Mouse (Mus musculus) ES-E14 (cell line): ENCODE results near the gene Cyb561d1. TPM values are rescaled to one million over a fixed set of nuclear protein-coding genes. Genes with fewer than 3 reads are reported as not detected.

Source experiments
- DNase-seq: peaks from one replicate; pipeline ENCODE4 v3.0.0-alpha.2; 2013; ENCODE audit warnings: low read depth, low spot score
- H3K27ac ChIP-seq: 2 replicates; pipeline ENCODE4 v1.5.1; 2012; ENCODE audit warnings: low read depth, mild to moderate bottlenecking, low read length, moderate library complexity, mixed read lengths; ENCODE audit not compliant: poor library complexity, insufficient read depth, severe bottlenecking
- H3K36me3 ChIP-seq: 2 replicates; pipeline ENCODE4 v1.6.1; 2012; ENCODE audit warnings: mild to moderate bottlenecking, low read length, moderate library complexity, mixed read lengths; ENCODE audit not compliant: control insufficient read depth, poor library complexity, insufficient read depth, severe bottlenecking
- H3K4me1 ChIP-seq, 2 experiments: fragments of 150-350 bp in 1 of 2; sonication (generic) in 1 of 2; 2 replicates each; pipeline ENCODE4 v1.6.1; 2012; ENCODE audit warnings: low read length in 2 of 2, mild to moderate bottlenecking in 1 of 2, mixed read lengths in 1 of 2; ENCODE audit not compliant: control insufficient read depth in 2 of 2, insufficient read depth in 2 of 2, poor library complexity in 1 of 2
- H3K4me3 ChIP-seq, 2 experiments: fragments of 150-350 bp in 1 of 2; sonication (generic) in 1 of 2; 2 replicates each; pipeline ENCODE4 v1.5.1; 2012; ENCODE audit warnings: low read length in 2 of 2, low read depth in 1 of 2, mild to moderate bottlenecking in 1 of 2, mixed read lengths in 1 of 2; ENCODE audit not compliant: insufficient read depth in 1 of 2, poor library complexity in 1 of 2, severe bottlenecking in 1 of 2
- H3K9ac ChIP-seq: 2 replicates; pipeline ENCODE4 v1.6.1; 2012; ENCODE audit warnings: low read depth, mild to moderate bottlenecking, low read length, mixed read lengths; ENCODE audit not compliant: poor library complexity, insufficient read depth, severe bottlenecking
- H3K9me3 ChIP-seq: fragments of 150-350 bp; sonication (generic); 2 replicates; pipeline ENCODE4 v1.6.1; 2012; ENCODE audit warnings: low read depth, mild to moderate bottlenecking, low read length; ENCODE audit not compliant: control insufficient read depth, insufficient read depth
- CHD2 ChIP-seq: IDR thresholded peaks from 2 replicates; pipeline ENCODE4 v1.6.1; 2014; ENCODE audit warnings: mild to moderate bottlenecking, low read depth, low read length, inconsistent platforms
- HCFC1 ChIP-seq: IDR thresholded peaks from 2 replicates; pipeline ENCODE4 v1.6.1; 2012; ENCODE audit warnings: low read length, inconsistent platforms, borderline replicate concordance; ENCODE audit not compliant: insufficient read depth
- MAFK ChIP-seq: IDR thresholded peaks from 2 replicates; pipeline ENCODE4 v1.6.1; 2014; ENCODE audit warnings: mild to moderate bottlenecking, low read depth, low read length, inconsistent platforms; ENCODE audit not compliant: insufficient read depth
- ZC3H11A ChIP-seq: IDR thresholded peaks from 2 replicates; pipeline ENCODE4 v1.6.1; 2012; ENCODE audit warnings: low read depth, mild to moderate bottlenecking, inconsistent platforms, low read length, borderline replicate concordance
- ZNF384 ChIP-seq: IDR thresholded peaks from 2 replicates; pipeline ENCODE4 v1.6.1; 2012; ENCODE audit warnings: low read depth, low read length, inconsistent platforms
- in situ Hi-C, 2 experiments: fragments of 600-800 bp; cut with MboI; formaldehyde crosslinking; loops; one replicate each; pipeline ENCODE4 v1.15.1; 2025; ENCODE audit warnings: low sequenced_read_pairs in 2 of 2, inconsistent platforms in 1 of 2; ENCODE audit not compliant: unreplicated experiment in 2 of 2
- total RNA-seq: library from RNA; depleted of rRNA; stranded (reverse); fragments of 300-350 nt; gene quantifications from 2 replicates; pipeline ENCODE4 v1.2.3, GENCODE M21; 2012

The Cyb561d1 gene
- total RNA-seq, 1 experiment, result 2.2 TPM

- DNase-seq, result no peak
- H3K27ac ChIP-seq, result no peak overlapping the region
- H3K36me3 ChIP-seq, result no peaks in the 10 kb centered on the region
- in situ Hi-C loops, result no loop called here
- peaks cover 2 to 10% of the 10 kb centered on the region in 2 experiments; a peak in 3 of 4 replicates for H3K4me1 ChIP-seq
- no peak overlapping the region for H3K4me3 ChIP-seq
- TF ChIP-seq HCFC1 (no peak), CHD2 (no peak), ZNF384 (no peak), MAFK (no peak), ZC3H11A (no peak)
- H3K9ac ChIP-seq, result no peak overlapping the region
- no peaks in the 10 kb centered on the region for H3K9me3 ChIP-seq
These were observed 5.7 kb downstream of the Cyb561d1 start for GRCm38 (mm10) chr3:108195287-108195686.

- no peak overlapping the region for H3K27ac ChIP-seq
- DNase-seq, result no peak
- H3K36me3 ChIP-seq, result no peaks in the 10 kb centered on the region
- no peak overlapping the region for H3K9ac ChIP-seq
- H3K4me3 ChIP-seq, result no peak overlapping the region
- TF ChIP-seq MAFK (no peak), HCFC1 (no peak), ZC3H11A (no peak)
- no peaks in the 10 kb centered on the region for H3K9me3 ChIP-seq
- H3K4me1 ChIP-seq, result peaks cover 2 to 15% of the 10 kb centered on the region in 2 experiments; a peak in 2 of 4 replicates
- in situ Hi-C loops, result no loop called here
These were observed 7.3 kb downstream of the Cyb561d1 start for GRCm38 (mm10) chr3:108193686-108194085.

- Histone ChIP-seq H3K9ac (no peak overlapping the region), H3K36me3 (no peaks in the 10 kb centered on the region; the same call in 1 of the 2 replicates), H3K9me3 (no peaks in the 10 kb centered on the region), H3K27ac (no peak overlapping the region), H3K4me3 (no peak overlapping the region), H3K4me1 (peaks cover 3 to 24% of the 10 kb centered on the region in 2 experiments; a peak in 2 of 4 replicates)
- in situ Hi-C loops, result no loop called here
- TF ChIP-seq CHD2 (no peak), ZNF384 (no peak), MAFK (no peak), HCFC1 (no peak), ZC3H11A (no peak)
- DNase-seq, result no peak
These were observed 11.1 kb downstream of the Cyb561d1 start for GRCm38 (mm10) chr3:108189897-108190296.

- H3K9ac ChIP-seq, result no peak overlapping the region; the same call in 1 of the 2 replicates
- no peak for DNase-seq
- TF ChIP-seq ZC3H11A (no peak), ZNF384 (no peak), HCFC1 (no peak), CHD2 (no peak), MAFK (no peak)
- no peaks in the 10 kb centered on the region for H3K9me3 ChIP-seq
- peaks cover 3 to 23% of the 10 kb centered on the region in 2 experiments; a peak in 2 of 4 replicates for H3K4me1 ChIP-seq
- H3K27ac ChIP-seq, result no peak overlapping the region
- no peaks in the 10 kb centered on the region; the same call in 1 of the 2 replicates for H3K36me3 ChIP-seq
- peak overlapping the region; percentile 11 to 34; a peak in 2 of 4 replicates for H3K4me3 ChIP-seq
- in situ Hi-C loops, result no loop called here
These were observed 12.1 kb downstream of the Cyb561d1 start for GRCm38 (mm10) chr3:108188716-108189490.
